Mouse (Mus musculus) olfactory bulb, adult 2 months (tissue): ENCODE results near the gene Acbd4.

Experiments used
- CTCF ChIP-seq: fragments of 200-500 bp; IDR thresholded peaks from 2 replicates; pipeline ENCODE4 v1.5.1; 2012; ENCODE audit warnings: low read depth, mild to moderate bottlenecking, low read length, moderate library complexity; ENCODE audit not compliant: insufficient read depth
- POLR2A ChIP-seq: fragments of 200-500 bp; IDR thresholded peaks from 2 replicates; pipeline ENCODE4 v1.6.1; 2012; ENCODE audit warnings: mild to moderate bottlenecking, low read depth, low read length, moderate library complexity; ENCODE audit not compliant: insufficient read depth

DNA sequence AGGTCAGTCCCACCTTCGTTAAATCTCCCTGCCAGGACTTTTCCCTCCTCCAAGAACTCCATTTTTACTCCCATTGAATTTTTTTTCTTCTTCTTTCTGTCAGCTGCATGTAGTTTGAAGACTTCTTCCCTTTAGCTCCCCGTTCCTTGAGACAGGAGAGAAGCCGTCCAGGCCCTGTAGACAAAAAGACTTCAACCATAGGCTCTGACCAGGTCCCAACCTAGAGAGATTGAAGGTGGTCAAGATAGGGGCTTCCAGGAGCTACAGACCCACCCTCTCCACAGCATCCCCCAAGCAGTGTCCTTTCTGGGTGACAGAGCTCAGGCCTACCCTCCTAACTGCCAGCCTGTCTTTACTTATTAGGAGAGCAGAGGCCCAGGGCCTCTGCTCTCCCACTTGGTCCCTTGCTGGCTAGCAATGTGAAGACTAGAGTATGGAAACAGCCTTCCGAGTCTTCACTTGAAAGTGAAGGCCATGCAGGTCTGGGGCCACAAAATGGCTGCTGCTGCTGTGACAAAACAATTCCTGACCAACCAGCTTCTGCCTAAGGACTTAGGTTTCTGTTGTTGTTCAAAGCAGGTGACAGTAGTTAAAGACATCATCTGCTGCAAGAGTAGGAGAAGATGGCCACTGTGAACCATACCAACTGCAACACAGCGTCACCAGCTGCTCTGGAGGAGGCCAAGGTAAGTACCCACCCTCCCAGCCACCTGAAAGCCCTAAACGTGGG, 32.1 kb downstream of the Acbd4 start:
- TF ChIP-seq POLR2A (no peak), CTCF (no peak)
